Mouse (Mus musculus) cortical plate, adult 2 months (tissue): ENCODE measurements around the gene Nr4a3.

ENCODE experiments used
- CTCF ChIP-seq: fragments of 200-500 bp; IDR thresholded peaks from 2 replicates; pipeline ENCODE4 v1.5.1; 2011; ENCODE audit warnings: mild to moderate bottlenecking, control low read depth, low read length; ENCODE audit not compliant: insufficient read depth; ENCODE audit errors: extremely low read depth
- POLR2A ChIP-seq: fragments of 200-500 bp; IDR thresholded peaks from 2 replicates; pipeline ENCODE4 v1.6.1; 2011; ENCODE audit warnings: mild to moderate bottlenecking, low read length, control low read depth; ENCODE audit not compliant: insufficient read depth; ENCODE audit errors: extremely low read depth

- no peak for TF ChIP-seq CTCF
- TF ChIP-seq POLR2A, result no peak
Measured at GRCm38 (mm10) chr4:48079285-48080039, 34.5 kb downstream of the Nr4a3 start.
